Comparison of ENCODE assay signal across 8 mouse cellular contexts in genomic region chr12:114378696-114379350, GRCm38 (mm10).
DNase-seq lines count a peak whose midpoint lies in the region; ATAC-seq and TF ChIP-seq lines count a peak whose summit lies in the region.
"Not testable (repeated sequence)": the region's sequence is repeated elsewhere in the genome, so short reads cannot be mapped to it uniquely, and the experiment has no call there.

No protein-coding gene starts in this region.

- peak; percentile 67 for DNase-seq in CD4-positive, CD25-positive, alpha-beta regulatory T cell, adult 2 months (ENCODE audit: low read depth, low spot score)
- DNase-seq in c-Kit-positive CD71-negative TER-119-negative erythroid progenitor cells, embryonic 14.5 days (ENCODE audit: low read depth) = peak; percentile 1
- peak; percentile 93 for DNase-seq in heart, adult 11 months
- not testable (repeated sequence) for DNase-seq in hindbrain, embryonic 11.5 days (ENCODE audit: low spot score)
- peak; percentile 32 for DNase-seq in kidney, postnatal 14 days
- peak; percentile 20 for DNase-seq in liver, postnatal 0 days
- peak; percentile 43 to 52 for DNase-seq in natural killer cell, adult 2 months (ENCODE audit: low spot score in 2 of 2)

- not testable (repeated sequence) for H3K9ac ChIP-seq in hindbrain, embryonic 11.5 days (ENCODE audit: low read depth, low read length); stomach, embryonic 14.5 days (replicated peaks; ENCODE audit: low read depth, low read length)
- 0 out of 2 replicates have a peak overlapping the region, but pooled peaks have one; percentile 38 for H3K9ac ChIP-seq in liver, postnatal 0 days (replicated peaks)

- 0 out of 2 replicates have a peak overlapping the region, but pooled peaks have one; percentile 7 for H3K4me2 ChIP-seq in hindbrain, embryonic 11.5 days (replicated peaks; ENCODE audit: low read depth, low read length)
- peak overlapping the region; percentile 60 for H3K4me2 ChIP-seq in liver, postnatal 0 days (ENCODE audit: low read depth, low read length)
- H3K4me2 ChIP-seq in stomach, embryonic 14.5 days (replicated peaks; ENCODE audit: low read depth, low read length) = peak overlapping the region; percentile 23; the same call in 1 of the 2 replicates

- not testable (repeated sequence) for H3K4me1 ChIP-seq in hindbrain, embryonic 11.5 days (replicated peaks; ENCODE audit: control insufficient read depth, insufficient read depth, low read length); liver, postnatal 0 days (ENCODE audit: insufficient read depth); stomach, embryonic 14.5 days (ENCODE audit: control insufficient read depth, insufficient read depth, low read length)

- H3K36me3 ChIP-seq in hindbrain, embryonic 11.5 days (ENCODE audit: control insufficient read depth, insufficient read depth, low read length); liver, postnatal 0 days (replicated peaks; ENCODE audit: insufficient read depth, low read length); stomach, embryonic 14.5 days (ENCODE audit: control insufficient read depth, insufficient read depth, low read length): not testable (repeated sequence)

- not testable (repeated sequence) for H3K9me3 ChIP-seq in hindbrain, embryonic 11.5 days (ENCODE audit: control insufficient read depth, low read length); liver, postnatal 0 days (ENCODE audit: low read length); stomach, embryonic 14.5 days (ENCODE audit: control insufficient read depth, low read depth, low read length)

- H3K27ac ChIP-seq in hindbrain, embryonic 11.5 days (ENCODE audit: low read depth, low read length); liver, postnatal 0 days (ENCODE audit: low read depth); stomach, embryonic 14.5 days (ENCODE audit: low read length): not testable (repeated sequence)

- peak; percentile 47; the same call in 1 of the 2 replicates for ATAC-seq in hindbrain, embryonic 11.5 days (ENCODE audit: low FRiP score)
- peak; percentile 64 for ATAC-seq in liver, postnatal 0 days
- not testable (repeated sequence) for ATAC-seq in stomach, embryonic 14.5 days (ENCODE audit: insufficient number of reproducible peaks, insufficient read depth, low FRiP score, low read depth)

- not testable (repeated sequence) for H3K27me3 ChIP-seq in hindbrain, embryonic 11.5 days (ENCODE audit: control insufficient read depth, insufficient read depth, low read length); liver, postnatal 0 days (ENCODE audit: insufficient read depth, low read length); stomach, embryonic 14.5 days (ENCODE audit: control insufficient read depth, insufficient read depth, low read length)

- not testable (repeated sequence) for TF ChIP-seq CTCF in liver, postnatal 0 days (IDR thresholded peaks at IDR 0.05; ENCODE audit: low read depth)

- WGBS in hindbrain, embryonic 11.5 days = 29% methylated on average over 27 of the region's 43 CpGs
- WGBS in liver, postnatal 0 days (ENCODE audit: insufficient replicate concordance) = 25% methylated on average over 37 of the region's 43 CpGs
- 30% methylated on average over 33 of the region's 43 CpGs for WGBS in stomach, embryonic 14.5 days

- not testable (repeated sequence) for H3K4me3 ChIP-seq in hindbrain, embryonic 11.5 days (ENCODE audit: low read depth, low read length)
- peak overlapping the region; percentile 50 for H3K4me3 ChIP-seq in liver, postnatal 0 days (ENCODE audit: low read depth, low read length)
- peak overlapping the region; percentile 13; the same call in 1 of the 2 replicates for H3K4me3 ChIP-seq in stomach, embryonic 14.5 days (ENCODE audit: low read depth, low read length)

- not testable (repeated sequence) for TF ChIP-seq EP300 in liver, postnatal 0 days (IDR thresholded peaks at IDR 0.05; ENCODE audit: low read depth)

Comparison
In these comparisons a context has a peak if more than half of its experiments do, and no peak if none do; other contexts are left out.
1. H3K4me2 ChIP-seq: peak in every context shown above with its lines; median percentile 60 in liver, postnatal 0 days; 23 in stomach, embryonic 14.5 days; 7 in hindbrain, embryonic 11.5 days.